Mouse (Mus musculus): ENCODE measurements at regions not wholly inside any gene's neighbourhood (a gene's known extent, or its start where the extent isn't known, plus 50 kb on each side); places are given as distances from the start of the nearest gene placed in this dataset.
A peak's percentile ranks its signal among the peaks of the same experiment; 100 is the strongest.

DNA sequence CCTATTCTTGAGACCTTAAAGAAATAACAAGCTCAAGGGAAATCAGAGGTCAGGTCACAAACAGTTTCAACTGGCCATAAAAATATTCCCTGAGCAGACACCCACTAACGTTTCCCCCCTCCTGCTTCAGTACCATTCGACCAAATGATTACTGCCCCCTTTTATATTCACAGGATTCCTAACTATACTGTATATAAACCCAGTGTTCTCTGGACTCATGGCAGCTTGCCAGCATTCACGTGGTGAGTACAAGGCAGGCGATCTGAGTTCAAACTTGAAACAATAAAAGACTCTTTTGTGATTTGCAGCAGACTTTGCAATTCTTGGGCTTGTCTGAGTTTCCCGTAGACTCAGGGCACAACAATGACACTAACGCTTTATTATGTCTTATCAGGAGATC, 989.0 kb upstream of the H2afb3 start:
- no peaks in the 10 kb centered on the region for H3K27me3 ChIP-seq
- no peaks in the 10 kb centered on the region for H3K4me1 ChIP-seq
- H3K27ac ChIP-seq = no peak overlapping the region
- no peak overlapping the region for H3K9ac ChIP-seq
- no peak overlapping the region for H3K4me2 ChIP-seq (replicated peaks)
- H3K4me3 ChIP-seq = no peak overlapping the region
- ATAC-seq (ENCODE audit: insufficient number of reproducible peaks, insufficient read depth, low FRiP score, low TSS enrichment) = no peak
- no peaks in the 10 kb centered on the region for H3K36me3 ChIP-seq
- WGBS = 60% methylated on average over 6 of the region's 6 CpGs
- no peaks in the 10 kb centered on the region for H3K9me3 ChIP-seq

DNA sequence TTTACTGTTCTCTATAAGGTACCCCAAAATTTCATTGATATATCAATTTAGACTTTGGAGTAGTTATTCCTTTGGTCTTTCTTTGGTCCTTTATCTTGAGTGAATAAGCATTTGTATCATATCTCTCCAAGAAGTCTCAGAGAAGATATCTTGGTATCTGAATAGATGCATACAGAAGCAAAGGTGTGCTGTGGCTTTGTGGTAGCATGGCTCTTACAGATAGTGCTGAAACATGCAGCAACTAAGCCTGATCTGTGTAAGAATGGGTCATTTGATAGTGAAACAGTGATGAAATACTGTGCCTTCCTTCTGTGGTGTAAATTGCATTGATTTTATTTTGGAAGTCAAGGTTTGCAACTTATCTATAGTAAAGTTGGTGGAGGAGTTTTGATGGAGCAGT, 978.3 kb upstream of the H2afb3 start:
- no peak for ATAC-seq (ENCODE audit: insufficient number of reproducible peaks, insufficient read depth, low FRiP score, low TSS enrichment)
- H3K4me3 ChIP-seq = no peak overlapping the region
- no peak overlapping the region for H3K27ac ChIP-seq
- no peak overlapping the region for H3K9ac ChIP-seq
- no peaks in the 10 kb centered on the region for H3K27me3 ChIP-seq
- no peaks in the 10 kb centered on the region for H3K36me3 ChIP-seq
- H3K9me3 ChIP-seq = no peaks in the 10 kb centered on the region
- no peaks in the 10 kb centered on the region for H3K4me1 ChIP-seq
- H3K4me2 ChIP-seq (replicated peaks) = no peak overlapping the region

DNA sequence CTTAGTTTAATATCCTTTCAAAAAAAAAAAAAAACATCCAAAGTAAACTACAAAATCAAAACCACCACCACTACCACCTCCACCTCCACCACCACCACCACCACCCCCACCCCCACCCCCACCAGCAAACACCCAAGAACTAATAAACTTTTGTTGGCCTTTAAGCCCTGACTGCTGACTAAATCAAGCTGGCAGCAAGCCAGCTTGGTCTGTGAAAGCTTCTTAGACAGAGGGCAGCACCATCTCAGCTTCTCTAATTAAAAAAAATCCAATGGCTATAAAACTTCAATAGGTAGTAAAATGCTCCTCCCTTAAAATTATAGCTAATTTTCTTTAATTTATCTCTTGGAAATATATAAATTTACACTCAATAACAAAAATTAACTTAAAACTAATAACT, 957.2 kb upstream of the H2afb3 start:
- Histone ChIP-seq H3K4me1 (no peaks in the 10 kb centered on the region), H3K36me3 (no peaks in the 10 kb centered on the region), H3K4me2 (replicated peaks) (no peak overlapping the region), H3K27ac (no peak overlapping the region), H3K4me3 (no peak overlapping the region), H3K27me3 (no peaks in the 10 kb centered on the region), H3K9ac (no peak overlapping the region), H3K9me3 (no peaks in the 10 kb centered on the region)
- no peak for ATAC-seq (ENCODE audit: insufficient number of reproducible peaks, insufficient read depth, low FRiP score, low TSS enrichment)

DNA sequence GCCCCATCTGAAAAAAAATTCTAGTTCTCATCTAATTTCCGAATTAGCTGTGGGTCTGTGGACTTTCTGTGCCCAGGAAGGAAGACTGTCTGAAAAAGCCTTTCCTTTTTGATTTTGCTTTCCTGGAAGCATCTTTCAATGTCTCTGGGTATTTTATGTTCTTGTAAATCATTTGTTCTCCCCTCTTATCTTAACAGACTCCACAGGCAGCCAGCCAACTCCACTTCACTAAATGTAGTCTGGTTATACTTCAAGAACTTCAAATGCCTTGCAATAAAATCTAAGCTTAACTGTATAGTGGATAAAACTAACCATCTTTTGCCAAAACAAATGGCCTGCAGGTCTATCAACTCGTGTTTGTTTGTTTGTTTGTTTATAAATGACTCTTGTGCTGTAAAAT, 956.7 kb upstream of the H2afb3 start:
- Histone ChIP-seq H3K36me3 (no peaks in the 10 kb centered on the region), H3K4me2 (replicated peaks) (no peak overlapping the region), H3K27me3 (no peaks in the 10 kb centered on the region), H3K9me3 (no peaks in the 10 kb centered on the region), H3K4me1 (no peaks in the 10 kb centered on the region), H3K4me3 (no peak overlapping the region), H3K9ac (no peak overlapping the region), H3K27ac (no peak overlapping the region)
- 66% methylated on average over 2 of the region's 2 CpGs for WGBS
- no peak for ATAC-seq (ENCODE audit: insufficient number of reproducible peaks, insufficient read depth, low FRiP score, low TSS enrichment)

DNA sequence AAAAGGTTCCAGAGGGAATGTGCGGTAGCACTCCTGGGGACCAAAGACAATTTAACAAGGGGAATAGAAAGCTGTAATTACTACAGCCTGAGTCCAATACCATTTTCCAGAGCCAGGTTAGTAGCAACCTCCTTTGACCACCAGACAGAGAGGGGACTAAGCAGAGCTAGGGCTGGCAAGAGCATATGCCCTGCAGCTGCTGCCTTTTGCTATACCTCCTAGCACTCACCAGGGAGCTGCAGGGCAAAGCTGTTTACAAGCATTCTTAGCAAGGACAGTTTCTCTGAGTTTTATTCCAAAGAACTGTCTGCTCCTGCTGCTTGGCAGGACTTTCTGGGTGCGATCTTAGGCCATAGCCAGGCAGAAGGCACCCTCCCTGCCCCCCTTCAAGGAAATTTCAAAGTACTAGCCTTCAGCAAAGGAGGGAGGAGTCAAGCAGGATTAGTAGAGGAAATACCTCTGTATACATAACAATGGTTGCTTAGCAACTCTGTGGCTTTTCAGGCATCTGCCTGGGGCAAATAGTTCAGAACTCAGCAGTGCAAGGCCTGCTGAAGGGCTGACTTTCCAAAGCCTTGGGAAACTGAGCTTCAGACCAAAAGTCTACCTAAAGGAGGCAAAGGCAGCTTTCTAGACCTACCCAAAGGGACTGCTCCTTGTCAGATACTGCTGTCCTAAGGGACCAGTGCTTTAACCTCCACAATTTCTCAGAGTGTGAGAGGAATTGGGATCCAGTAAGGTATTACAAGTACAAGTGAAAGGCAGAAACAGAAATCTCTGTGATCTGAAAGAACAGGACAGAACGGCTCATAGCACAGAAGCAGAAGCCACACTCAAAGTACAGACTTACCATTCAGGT, 919.5 kb upstream of the H2afb3 start:
- H3K27ac ChIP-seq = no peak overlapping the region
- 31% methylated on average over 3 of the region's 3 CpGs for WGBS
- ATAC-seq (ENCODE audit: insufficient number of reproducible peaks, insufficient read depth, low FRiP score, low TSS enrichment) = peak; percentile 79

More for the DNA sequence above, 919.5 kb upstream of the H2afb3 start:
- Histone ChIP-seq H3K9me3 (no peaks in the 10 kb centered on the region), H3K4me1 (no peaks in the 10 kb centered on the region), H3K4me2 (replicated peaks) (no peak overlapping the region), H3K36me3 (no peaks in the 10 kb centered on the region), H3K27me3 (no peaks in the 10 kb centered on the region), H3K9ac (no peak overlapping the region), H3K4me3 (no peak overlapping the region)

All from embryonic facial prominence, embryonic 12.5 days (tissue).